Mouse (Mus musculus) thymus, adult 2 months (tissue): ENCODE results near the gene Snw1.
"Not testable (repeated sequence)": the region's sequence is repeated elsewhere in the genome, so short reads cannot be mapped to it uniquely, and the experiment has no call there.

Experiments used
- CTCF ChIP-seq: fragments of 200-500 bp; IDR thresholded peaks from 2 replicates; pipeline ENCODE4 v1.5.1; 2012; ENCODE audit warnings: mild to moderate bottlenecking, control low read depth, low read length, moderate library complexity, borderline replicate concordance; ENCODE audit not compliant: control insufficient read depth, poor library complexity, insufficient read depth; ENCODE audit errors: extremely low read depth
- POLR2A ChIP-seq: fragments of 200-500 bp; IDR thresholded peaks from 2 replicates; pipeline ENCODE4 v1.6.1; 2012; ENCODE audit warnings: mild to moderate bottlenecking, low read length, control low read depth, moderate library complexity; ENCODE audit not compliant: control insufficient read depth, poor library complexity, insufficient read depth; ENCODE audit errors: extremely low read depth

DNA sequence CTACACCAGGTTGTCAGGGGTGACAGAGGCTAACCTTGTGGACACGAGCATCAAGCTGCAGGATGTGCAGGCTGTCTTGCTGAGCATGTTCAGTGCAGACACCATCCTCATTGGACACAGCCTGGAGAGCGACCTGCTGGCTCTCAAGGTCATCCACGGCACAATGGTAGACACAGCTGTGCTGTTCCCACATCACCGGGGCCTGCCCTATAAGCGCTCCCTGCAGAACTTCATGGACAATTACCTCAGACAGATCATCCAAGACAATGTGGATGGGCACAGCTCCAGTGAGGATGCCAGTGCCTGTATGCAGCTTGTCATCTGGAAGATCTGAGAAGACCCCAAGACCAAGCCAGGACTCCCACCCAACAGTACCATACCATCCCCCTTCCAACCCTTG, 10.4 kb upstream of the Snw1 start:
- not testable (repeated sequence) for TF ChIP-seq POLR2A, CTCF
